Mouse (Mus musculus) kidney, postnatal 36 days (tissue): Measurements from ENCODE around the gene Adam1b.

Source experiments
- DNase-seq, 2 experiments: peaks; one replicate each; pipeline ENCODE4 v3.0.0; 2021 to 2022; ENCODE audit warnings: mixed read lengths in 2 of 2

Adam1b gene

GRCm38 (mm10) chr5:121493305-121493704 is 9.9 kb downstream of the Adam1b start:
- DNase-seq, result no peak

DNA sequence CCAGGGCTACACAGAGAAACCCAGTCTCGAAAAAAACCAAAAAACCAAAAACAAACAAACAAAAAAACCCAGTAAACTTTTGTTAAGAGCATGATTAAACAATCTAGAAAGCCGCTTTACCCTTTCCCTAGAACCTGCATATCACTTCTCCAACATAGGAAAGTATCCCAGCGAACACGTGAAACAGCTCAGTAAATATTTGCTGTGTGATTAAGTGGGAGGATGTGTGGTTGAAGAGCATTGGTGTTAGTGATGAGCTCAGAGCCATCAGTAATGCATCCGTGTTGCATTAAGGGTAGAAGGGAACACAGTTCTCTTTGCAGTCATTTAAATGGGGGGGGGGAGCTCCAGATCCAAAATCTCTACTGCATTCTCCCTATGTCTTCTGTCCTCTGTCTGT is 18.4 kb downstream of the Adam1b start:
- DNase-seq, result no peak

DNA sequence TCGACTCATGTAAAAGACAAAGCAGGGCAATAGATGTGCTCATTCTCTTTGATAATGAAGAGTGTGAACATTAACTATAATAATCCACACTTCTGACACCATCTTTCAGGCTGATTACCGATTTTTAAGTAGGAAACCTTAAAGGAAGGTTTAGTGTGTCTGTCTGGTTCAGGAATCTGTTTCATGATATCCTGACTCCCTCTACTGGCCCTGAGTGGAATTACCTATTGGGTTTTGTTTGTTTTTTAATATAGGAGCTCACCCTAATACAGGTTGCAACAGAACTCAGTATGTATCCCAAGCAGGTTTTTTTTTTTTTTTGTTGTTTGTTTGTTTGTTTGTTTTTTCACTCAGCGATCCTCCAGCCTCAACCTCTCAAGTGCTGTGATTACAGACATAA is 25.6 kb downstream of the Adam1b start:
- peak; percentile 52 to 69 for DNase-seq

- DNase-seq, result no peak
These were observed 27.2 kb downstream of the Adam1b start for GRCm38 (mm10) chr5:121476040-121476439.

DNA sequence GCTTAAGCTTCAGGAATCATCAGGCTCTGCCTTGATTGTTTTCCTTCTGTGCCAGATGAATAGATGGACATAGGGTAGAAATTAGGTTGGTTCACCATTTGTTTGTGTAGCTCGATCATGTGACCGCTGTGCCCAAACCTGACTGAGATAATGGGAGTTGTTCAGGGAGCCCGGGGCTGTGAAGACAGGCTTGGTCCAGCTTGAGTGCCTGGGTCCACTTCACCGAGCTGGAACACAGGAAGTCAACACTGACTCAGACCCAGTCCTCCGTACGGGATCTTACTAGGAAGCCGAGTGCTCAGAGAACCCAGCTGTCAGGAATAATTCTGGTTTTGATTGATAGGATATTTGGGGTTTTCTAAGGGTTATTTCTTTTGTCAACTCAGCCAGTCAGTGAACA is 28.6 kb downstream of the Adam1b start:
- peak; percentile 29 to 50 for DNase-seq

- no peak for DNase-seq
These were observed 30.8 kb downstream of the Adam1b start for GRCm38 (mm10) chr5:121472411-121472810.

DNA sequence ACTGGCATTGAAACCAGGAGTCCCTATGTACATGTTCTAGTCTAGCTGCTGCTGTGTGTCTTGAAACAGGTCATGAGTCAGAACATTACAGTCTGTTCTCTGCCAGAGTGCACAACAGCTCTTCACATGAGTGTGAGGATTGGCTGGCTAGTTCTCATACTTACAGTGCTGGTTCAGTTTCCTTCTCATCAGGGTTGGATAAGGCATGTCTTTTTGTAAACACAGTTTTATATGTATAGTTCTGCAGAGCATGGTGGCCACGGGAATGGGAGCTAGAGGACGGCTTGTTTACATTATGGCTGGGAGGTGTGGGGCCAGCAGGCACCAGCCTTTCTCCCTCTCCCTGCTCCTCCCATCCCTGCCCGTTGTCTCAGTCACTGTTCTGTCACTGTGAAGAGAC is 33.7 kb downstream of the Adam1b start:
- DNase-seq, result no peak

DNA sequence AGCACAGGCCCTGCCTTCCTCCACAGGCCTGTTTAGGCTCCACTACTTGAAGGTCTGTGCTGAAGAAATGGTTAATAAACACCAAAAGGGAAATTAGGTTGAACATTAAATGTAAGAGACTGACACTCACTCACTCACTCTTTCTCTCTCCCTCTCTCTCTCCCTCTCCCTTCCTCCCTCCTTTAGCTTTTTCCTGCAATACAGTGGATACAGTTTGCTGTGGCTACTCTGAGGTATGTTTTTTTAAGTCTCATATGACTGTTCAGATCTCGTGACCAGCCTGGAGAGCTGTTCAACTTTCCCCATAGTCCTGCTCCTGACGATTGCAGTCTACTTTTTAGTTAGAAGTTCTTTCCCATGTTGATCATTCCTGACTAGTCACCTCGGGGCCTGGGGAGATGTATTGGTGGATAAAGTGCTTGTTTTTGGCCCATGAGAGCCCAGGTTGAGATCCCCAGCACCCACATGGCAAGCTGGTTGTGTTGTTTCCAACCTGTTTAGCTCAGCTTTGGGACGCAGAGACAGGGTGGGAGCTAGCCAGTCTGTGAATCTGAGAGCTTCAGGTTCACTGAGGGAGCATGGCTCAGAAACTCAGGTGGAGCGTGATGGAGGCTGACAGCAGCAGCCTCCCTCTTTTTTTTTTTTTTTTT is 39.5 kb downstream of the Adam1b start:
- peak; percentile 21 to 32 for DNase-seq

GRCm38 (mm10) chr5:121462967-121463366 is 40.3 kb downstream of the Adam1b start:
- peak; percentile 78 to 86 for DNase-seq

GRCm38 (mm10) chr5:121462171-121462502 is 41.1 kb downstream of the Adam1b start:
- DNase-seq, result no peak

DNA sequence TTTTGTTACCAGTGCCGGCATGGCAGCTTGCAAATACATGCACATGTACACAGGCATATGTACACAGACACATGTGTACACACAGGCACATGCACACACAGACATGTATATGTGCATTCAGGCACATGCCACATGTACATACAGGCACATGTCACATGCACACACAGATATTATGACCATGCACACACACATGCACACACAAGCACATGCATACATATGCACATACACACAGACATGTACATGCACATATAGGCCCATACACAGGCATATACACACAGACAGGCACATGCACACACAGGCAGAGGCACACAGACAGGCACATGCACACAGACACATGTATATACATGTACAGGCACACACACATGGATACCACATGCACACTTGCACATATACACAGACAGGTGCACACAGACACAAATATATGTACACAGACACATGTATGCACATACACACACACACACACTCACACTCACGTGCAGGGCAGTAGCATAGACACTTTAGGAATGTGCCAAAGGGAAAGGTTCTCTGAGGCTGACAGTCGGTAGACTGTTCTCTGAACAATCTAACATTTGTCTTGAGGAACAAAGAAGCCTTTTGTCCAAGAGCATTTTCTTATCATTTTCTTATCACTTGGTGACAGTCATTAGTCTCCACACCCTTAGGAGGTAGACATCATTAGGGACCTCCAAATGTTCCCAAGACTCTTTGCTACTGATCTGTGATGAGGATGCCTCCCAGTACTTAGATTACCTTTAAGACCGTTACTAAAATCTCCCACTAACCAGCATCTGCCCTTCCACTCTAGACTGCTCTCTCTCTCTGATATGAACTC is 41.7 kb downstream of the Adam1b start:
- no peak for DNase-seq

DNA sequence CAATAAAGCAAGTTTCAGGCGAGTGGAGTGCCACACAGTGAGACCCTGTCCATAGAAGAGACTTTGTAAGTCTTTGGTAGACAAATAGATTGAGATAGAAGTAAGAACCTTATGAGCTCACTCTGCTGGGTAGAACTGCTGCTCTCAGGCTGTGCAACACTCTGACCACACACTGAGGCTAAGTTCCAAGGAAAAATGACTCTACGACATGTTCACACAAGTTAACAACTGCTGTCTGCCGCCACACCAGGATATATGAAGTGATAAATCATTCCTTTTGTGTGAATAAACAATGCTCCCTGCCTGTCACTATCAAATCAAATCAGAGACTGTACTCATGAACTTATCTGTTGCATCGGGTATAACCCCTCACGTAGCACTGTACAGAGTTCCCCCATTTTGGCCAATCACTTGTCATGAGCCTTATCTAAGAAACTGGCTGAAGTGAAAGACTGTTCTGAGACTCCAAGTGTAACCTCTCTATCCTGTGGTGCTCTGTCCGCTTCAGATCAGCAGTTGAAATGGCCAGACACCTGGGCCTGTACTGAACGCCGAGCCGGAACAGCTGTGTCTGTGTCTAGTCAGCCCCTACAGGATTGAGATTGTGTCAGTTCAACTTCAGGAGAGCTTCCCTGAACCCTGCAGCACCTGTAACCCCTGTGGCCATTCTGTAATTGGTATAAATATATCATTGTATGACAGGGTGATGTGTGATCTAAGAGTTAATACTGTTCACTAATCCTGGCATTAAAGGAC is 47.5 kb downstream of the Adam1b start:
- DNase-seq, result no peak

DNA sequence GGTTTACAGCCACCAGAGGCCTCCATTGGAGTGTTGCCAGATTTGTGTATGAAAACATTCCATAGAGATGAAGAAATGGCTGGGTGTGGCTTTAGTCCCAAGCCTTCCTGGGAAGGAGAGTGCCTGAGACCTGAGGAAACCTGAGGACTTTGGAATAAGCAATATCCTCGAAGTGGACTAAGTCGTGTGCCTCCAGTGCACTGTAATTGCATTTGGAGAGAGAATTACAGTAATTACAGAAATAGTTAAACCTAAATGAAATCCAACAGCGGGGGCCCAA is 48.8 kb downstream of the Adam1b start:
- DNase-seq, result peak in 1 of 2 experiments; percentile 20

- no peak for DNase-seq
These were observed 49.3 kb downstream of the Adam1b start for GRCm38 (mm10) chr5:121453743-121454502.

GRCm38 (mm10) chr5:121452906-121453305 is 50.3 kb downstream of the Adam1b start:
- no peak for DNase-seq

DNA sequence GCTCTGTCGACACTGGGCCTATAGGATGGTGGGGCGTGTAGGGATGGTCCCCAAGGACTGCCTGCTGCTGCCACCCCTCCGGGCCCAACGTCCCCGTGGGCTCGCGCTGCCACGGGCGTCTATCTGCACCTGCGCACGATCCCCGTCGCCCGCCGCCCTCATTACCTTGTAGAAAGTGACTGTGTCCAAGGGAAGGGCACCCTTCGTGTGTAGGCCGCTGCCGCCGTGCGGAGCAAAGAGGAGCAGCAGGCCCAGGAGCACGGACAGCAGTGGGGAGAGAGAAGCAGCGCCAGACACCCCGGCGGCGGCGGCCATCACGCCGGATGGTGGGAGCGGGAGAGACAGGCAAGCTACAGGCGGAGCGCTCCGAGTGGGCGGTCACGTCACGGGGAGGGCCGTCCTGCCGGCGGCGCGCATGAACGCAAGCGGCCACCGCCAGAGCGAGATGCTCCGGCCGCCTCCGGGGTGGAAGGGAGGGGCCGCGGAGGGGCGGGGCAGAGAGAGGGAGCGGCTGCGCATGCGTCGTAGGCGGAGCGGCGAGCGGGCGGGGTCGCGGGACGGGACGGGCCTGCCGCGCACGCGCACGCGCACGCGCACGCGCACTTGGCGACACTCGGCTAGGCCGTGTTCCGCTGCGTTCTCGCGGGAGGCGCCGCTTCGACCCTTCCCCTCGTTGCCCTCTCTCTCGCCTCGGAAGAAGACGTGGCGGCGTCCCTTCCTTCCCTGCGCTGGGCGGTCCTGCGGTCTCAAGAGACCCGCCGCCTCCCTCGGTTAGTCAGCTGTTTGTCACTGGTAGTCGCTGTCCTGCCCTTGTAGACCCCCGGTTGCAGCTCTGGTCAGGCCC is 51.0 kb downstream of the Adam1b start, which contains the start of gene Erp29:
Erp29 (minus strand) TSS at position 481 of the 844 bp plus-strand sequence.
- DNase-seq, result peak; percentile 97 to 98

DNA sequence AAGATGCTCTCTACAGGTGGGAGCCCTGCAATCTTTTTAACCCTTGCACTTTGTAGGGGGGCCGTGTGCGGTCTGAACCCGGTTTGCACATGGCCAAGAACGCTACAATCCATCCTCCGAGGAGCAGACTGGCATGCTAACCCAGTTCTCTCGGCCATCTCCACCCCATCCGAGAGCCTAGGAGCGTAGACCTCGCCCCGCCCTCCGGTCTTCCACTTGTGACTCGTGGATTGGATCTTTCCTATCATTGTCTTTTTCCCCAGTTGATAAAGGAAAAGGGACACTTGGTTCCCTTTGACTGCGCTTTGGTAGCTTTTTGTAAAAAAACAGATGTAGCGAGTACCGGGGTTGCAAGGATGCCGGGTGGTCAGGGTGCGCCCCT is 51.6 kb downstream of the Adam1b start, which contains the start of gene Tmem116:
Tmem116 (plus strand) TSS at position 250 of the 382 bp plus-strand sequence.
- DNase-seq, result peak; percentile 35 to 67

DNA sequence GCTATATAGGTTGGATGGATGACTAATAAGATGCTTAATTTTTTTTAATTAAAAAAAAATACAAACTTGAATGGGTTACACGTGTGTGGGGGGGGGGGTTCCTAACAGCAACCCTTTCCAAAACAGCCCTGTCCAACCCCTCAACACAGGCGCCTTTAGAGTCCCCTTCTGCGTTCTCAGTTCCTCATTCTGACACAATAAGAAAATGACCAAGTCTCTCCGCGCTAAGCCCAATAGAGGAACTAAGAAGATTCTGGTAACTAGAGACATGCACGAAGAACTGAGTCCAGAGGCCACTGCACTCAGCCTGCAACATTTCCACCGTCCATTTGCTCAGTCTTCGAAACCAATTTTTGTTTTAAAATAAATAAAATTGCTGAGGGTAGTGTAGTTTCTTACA is 52.0 kb downstream of the Adam1b start:
- peak in 1 of 2 experiments; percentile 22 for DNase-seq

DNA sequence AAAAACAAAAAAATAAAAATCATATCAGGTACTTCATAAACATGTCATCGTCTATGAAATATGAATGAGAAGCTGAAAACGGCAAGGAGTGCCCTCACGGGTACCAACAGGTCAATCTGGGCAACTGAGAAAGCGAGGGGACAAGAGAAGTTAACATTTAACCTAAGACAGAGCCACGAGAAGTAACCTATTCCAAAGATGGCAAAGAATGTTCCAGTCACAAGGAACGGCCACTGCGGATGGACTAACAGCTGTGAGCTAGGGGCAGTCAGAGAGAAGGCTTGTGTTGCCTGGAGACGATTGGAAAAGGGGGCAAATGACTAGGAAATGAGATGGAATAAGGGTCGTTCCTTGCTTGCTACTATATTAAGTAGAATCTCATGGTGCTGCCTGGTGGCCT is 52.8 kb downstream of the Adam1b start:
- peak; percentile 62 to 74 for DNase-seq
